Mouse (Mus musculus) mouse embryonic stem cell (cell line): ENCODE data around the gene Kank1.

Source experiments
- in situ Hi-C, 2 experiments: fragments of 300-500 bp; cut with MboI; formaldehyde crosslinking; loops; 1 replicate in 1 of 2; 3 replicates in 1 of 2; pipeline ENCODE4 v1.14.3; 2019 to 2020; ENCODE audit warnings: low sequenced_read_pairs in 2 of 2, low pct_unique_long_range_greater_than_20kb in 1 of 2, mixed read lengths in 1 of 2; ENCODE audit not compliant: unreplicated experiment in 1 of 2

Kank1 gene

GRCm38 (mm10) chr19:25415448-25415847 lies 178.7 kb downstream of the Kank1 start:
- in situ Hi-C loops: no loop called here

- in situ Hi-C loops: no loop called here
These were observed 180.9 kb downstream of the Kank1 start for GRCm38 (mm10) chr19:25417671-25418070.

GRCm38 (mm10) chr19:25419983-25420382 lies 183.2 kb downstream of the Kank1 start:
- in situ Hi-C loops: no loop called here

GRCm38 (mm10) chr19:25422096-25422495 lies 185.3 kb downstream of the Kank1 start:
- in situ Hi-C loops: no loop called here

- in situ Hi-C loops: no loop called here
These were observed 186.6 kb downstream of the Kank1 start for GRCm38 (mm10) chr19:25423371-25423770.

GRCm38 (mm10) chr19:25426431-25426830 lies 189.7 kb downstream of the Kank1 start:
- in situ Hi-C loops: loop anchor here in 1 of 2 experiments (25.0 kb wide), 1 partner anchor 314 kb away; no protein-coding TSS in a partner anchor

GRCm38 (mm10) chr19:25427886-25428285 lies 191.1 kb downstream of the Kank1 start:
- in situ Hi-C loops: loop anchor here in 1 of 2 experiments (25.0 kb wide), 1 partner anchor 316 kb away; no protein-coding TSS in a partner anchor

GRCm38 (mm10) chr19:25428338-25428962 lies 191.7 kb downstream of the Kank1 start:
- in situ Hi-C loops: loop anchor here in 1 of 2 experiments (25.0 kb wide), 1 partner anchor 316 kb away; no protein-coding TSS in a partner anchor

- in situ Hi-C loops: loop anchor here in 1 of 2 experiments (25.0 kb wide), 1 partner anchor 319 kb away; no protein-coding TSS in a partner anchor
These were observed 194.7 kb downstream of the Kank1 start for GRCm38 (mm10) chr19:25431431-25431830.

GRCm38 (mm10) chr19:25431909-25432308 lies 195.1 kb downstream of the Kank1 start:
- in situ Hi-C loops: loop anchor here in 1 of 2 experiments (25.0 kb wide), 1 partner anchor 320 kb away; no protein-coding TSS in a partner anchor

- in situ Hi-C loops: loop anchor here in 1 of 2 experiments (25.0 kb wide), 1 partner anchor 321 kb away; no protein-coding TSS in a partner anchor
These were observed 196.5 kb downstream of the Kank1 start for GRCm38 (mm10) chr19:25433169-25433690.

GRCm38 (mm10) chr19:25434345-25434744 lies 197.6 kb downstream of the Kank1 start:
- in situ Hi-C loops: loop anchor here in 1 of 2 experiments (25.0 kb wide), 1 partner anchor 322 kb away; no protein-coding TSS in a partner anchor

- in situ Hi-C loops: loop anchor here in 1 of 2 experiments (25.0 kb wide), 1 partner anchor 322 kb away; no protein-coding TSS in a partner anchor
These were observed 198.0 kb downstream of the Kank1 start for GRCm38 (mm10) chr19:25434795-25435194.

- in situ Hi-C loops: loop anchor here in 1 of 2 experiments (25.0 kb wide), 1 partner anchor 323 kb away; no protein-coding TSS in a partner anchor
These were observed 198.6 kb downstream of the Kank1 start for GRCm38 (mm10) chr19:25435412-25435811.

- in situ Hi-C loops: loop anchor here in 1 of 2 experiments (25.0 kb wide), 1 partner anchor 324 kb away; no protein-coding TSS in a partner anchor
These were observed 199.4 kb downstream of the Kank1 start for GRCm38 (mm10) chr19:25436175-25436574.

GRCm38 (mm10) chr19:25436789-25437650 lies 200.2 kb downstream of the Kank1 start:
- in situ Hi-C loops: loop anchor here in 1 of 2 experiments (25.0 kb wide), 1 partner anchor 325 kb away; no protein-coding TSS in a partner anchor

GRCm38 (mm10) chr19:25438246-25438645 lies 201.5 kb downstream of the Kank1 start:
- in situ Hi-C loops: loop anchor here in 1 of 2 experiments (25.0 kb wide), 1 partner anchor 326 kb away; no protein-coding TSS in a partner anchor

GRCm38 (mm10) chr19:25439807-25440206 lies 203.0 kb downstream of the Kank1 start:
- in situ Hi-C loops: loop anchor here in 1 of 2 experiments (25.0 kb wide), 1 partner anchor 328 kb away; no protein-coding TSS in a partner anchor
